Mouse (Mus musculus) frontal cortex, postnatal 25 days (tissue): ENCODE data around the gene Adm.

Source experiments
- DNase-seq, 2 experiments: peaks; one replicate each; pipeline ENCODE4 v3.0.0; 2022; ENCODE audit warnings: low spot score in 2 of 2

Adm gene

GRCm38 (mm10) chr7:110658378-110658928, 31.0 kb downstream of the Adm start:
- no peak for DNase-seq

DNA sequence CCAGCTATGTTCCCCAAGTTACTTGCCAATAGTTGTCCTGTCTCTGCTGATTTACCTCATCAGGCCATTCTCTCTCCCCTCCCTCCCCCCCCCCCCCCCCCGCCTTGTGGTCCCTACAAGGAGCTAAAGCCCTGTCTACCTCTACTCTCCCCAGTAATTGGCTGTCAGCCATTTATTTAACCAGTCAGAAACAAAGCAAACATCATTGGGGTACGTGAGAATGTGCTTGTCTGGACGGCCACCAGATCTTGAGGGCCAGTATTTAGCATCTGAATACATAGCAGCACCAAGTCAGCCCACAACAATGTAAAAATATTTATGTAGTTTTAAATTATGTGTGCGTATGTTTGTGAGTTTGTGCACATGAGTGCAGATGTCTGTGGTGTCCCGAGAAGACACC, 39.1 kb downstream of the Adm start:
- no peak for DNase-seq

DNA sequence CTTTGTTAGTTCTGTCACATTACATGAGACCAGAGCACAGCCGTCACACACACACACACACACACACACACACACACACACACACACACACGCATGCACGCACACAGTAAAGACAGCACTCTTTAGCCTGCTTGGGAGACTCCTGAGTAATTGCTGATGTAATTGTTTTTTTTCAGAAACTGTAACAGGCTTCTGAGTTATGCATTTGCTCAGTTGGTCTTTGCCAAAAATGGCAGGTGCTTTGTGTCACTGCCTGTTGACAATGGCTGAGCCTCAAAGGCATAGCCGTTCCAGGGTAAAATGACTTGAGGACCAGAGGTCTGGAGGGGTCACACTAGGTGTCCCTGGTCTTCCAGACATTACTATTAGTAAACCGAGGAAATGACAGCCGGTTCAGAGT, 40.8 kb downstream of the Adm start:
- no peak for DNase-seq

- no peak for DNase-seq
These were observed 41.3 kb downstream of the Adm start for GRCm38 (mm10) chr7:110668756-110669155.

DNA sequence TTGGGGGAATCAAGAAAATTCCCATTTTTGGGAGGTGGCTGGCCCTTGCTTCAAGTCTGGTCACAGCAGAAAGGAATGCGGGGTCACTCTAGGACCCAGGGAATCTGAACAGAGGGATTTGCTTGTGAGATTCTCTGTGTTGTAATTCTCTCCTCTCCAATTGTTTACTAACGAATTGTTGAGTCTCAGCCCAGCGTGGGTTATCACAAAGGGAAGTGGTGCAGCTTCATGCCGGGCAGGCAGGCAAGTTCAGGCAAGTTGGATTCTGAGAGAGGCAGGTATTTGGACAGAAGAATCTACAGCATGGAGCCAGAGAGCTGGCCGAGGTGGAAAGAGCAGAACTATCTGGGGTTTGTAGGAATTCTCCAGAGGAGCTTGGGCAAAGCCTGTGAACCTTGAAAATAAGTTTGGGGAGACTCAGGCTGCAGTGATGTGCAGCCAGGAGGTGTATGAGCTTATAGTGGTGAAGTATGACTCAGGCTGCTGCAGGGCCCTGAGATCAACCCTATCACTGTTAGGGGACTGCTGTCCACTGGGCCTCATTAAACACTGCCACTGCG, 43.7 kb downstream of the Adm start:
- DNase-seq: no peak
